ENCODE assay signal across 23 mouse cellular contexts in the genomic region with DNA sequence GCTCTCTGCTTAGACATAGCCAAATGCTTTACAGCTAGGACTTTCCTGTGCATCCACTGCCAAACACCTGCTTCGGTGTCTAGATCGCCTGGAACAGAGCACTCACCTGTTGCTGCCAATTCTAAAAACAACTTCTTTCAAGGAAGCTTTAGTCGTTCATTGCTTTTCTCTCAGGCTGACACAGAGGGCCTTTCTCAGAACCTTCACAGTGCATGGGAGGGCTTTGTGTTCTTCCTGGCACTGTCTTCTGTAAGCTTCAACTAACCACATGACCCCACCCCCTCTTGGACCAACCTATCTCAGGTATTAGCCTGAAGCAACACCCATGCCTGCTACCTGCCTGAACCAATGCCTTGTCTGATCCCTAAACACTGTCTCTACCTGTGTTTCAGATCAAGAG.
"Had no signal": no experiment of that assay in that cellular context is flagged by ENCODE, and none has a peak within 500 bp of the region (broad histone marks: within the 10 kb centered on the region; RNA-seq: fewer than 3 reads in every experiment).

No protein-coding gene starts in this region.

- H3K4me1 ChIP-seq: liver, embryonic 15.5 days had no signal

- H3K9me3 ChIP-seq: limb, embryonic 12.5 days; liver, embryonic 12.5 days; liver, embryonic 15.5 days; lung, embryonic 15.5 days; midbrain, embryonic 13.5 days had no signal

- H3K9ac ChIP-seq: limb, embryonic 12.5 days; liver, embryonic 12.5 days; liver, embryonic 15.5 days; lung, embryonic 15.5 days; midbrain, embryonic 13.5 days had no signal

- H3K4me3 ChIP-seq: limb, embryonic 12.5 days; liver, embryonic 12.5 days; liver, embryonic 15.5 days; lung, embryonic 15.5 days; megakaryocyte, embryonic 14.5 days; midbrain, embryonic 10.5 days; midbrain, embryonic 13.5 days; myocyte had no signal

- H3K27me3 ChIP-seq: limb, embryonic 12.5 days; liver, embryonic 12.5 days; liver, embryonic 15.5 days; lung, embryonic 15.5 days; midbrain, embryonic 13.5 days had no signal

- H3K27ac ChIP-seq: limb, embryonic 12.5 days; liver, embryonic 12.5 days; liver, embryonic 15.5 days; lung, embryonic 15.5 days; midbrain, embryonic 10.5 days; midbrain, embryonic 13.5 days; stomach, postnatal 0 days had no signal

- H3K4me2 ChIP-seq: limb, embryonic 12.5 days; liver, embryonic 12.5 days; liver, embryonic 15.5 days; lung, embryonic 15.5 days; midbrain, embryonic 13.5 days had no signal

- H3K36me3 ChIP-seq: liver, embryonic 12.5 days; liver, embryonic 15.5 days; midbrain, embryonic 13.5 days had no signal

- ATAC-seq: liver, embryonic 12.5 days; midbrain, embryonic 13.5 days; midbrain, embryonic 16.5 days had no signal

- DNase-seq: kidney, adult 9 months; kidney, postnatal 14 days; kidney, postnatal 4 days; liver; lung, adult 18-20 months; lung, postnatal 10 days; lung, postnatal 36 days; right cerebral cortex, adult 18-20 months; right cerebral cortex, postnatal 14 days; right cerebral cortex, postnatal 4 days; thymus, adult 2 months; thymus, postnatal 14 days; thymus, postnatal 4 days had no signal
